24 mouse cellular contexts compared by ENCODE assay signal in the genomic region with DNA sequence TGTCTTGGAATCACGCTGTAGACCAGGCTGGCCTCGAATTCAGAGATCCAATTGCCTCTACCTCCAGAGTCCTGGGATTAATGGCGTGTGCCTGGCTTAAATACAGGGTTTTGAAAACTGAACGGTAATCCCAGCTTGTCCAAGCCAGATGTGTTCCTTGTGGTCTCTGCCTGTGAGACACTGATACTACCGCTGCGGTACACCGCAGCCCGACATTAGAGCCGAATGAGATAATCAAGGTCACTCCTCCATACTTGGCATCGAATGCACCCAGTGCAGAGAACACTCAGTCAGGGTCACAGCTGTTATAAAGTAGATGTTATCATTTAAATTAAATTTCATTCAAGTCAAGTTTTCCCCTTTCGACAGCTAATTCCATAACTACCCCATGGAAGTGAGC. TPM values are rescaled to one million over a fixed set of nuclear protein-coding genes. Genes with fewer than 3 reads are reported as not detected.
DNase-seq lines count a peak whose midpoint lies in the region; ATAC-seq and TF ChIP-seq lines count a peak whose summit lies in the region.
"Had no signal": no experiment of that assay in that cellular context is flagged by ENCODE, and none has a peak within 500 bp of the region (broad histone marks: within the 10 kb centered on the region; RNA-seq: fewer than 3 reads in every experiment).

No protein-coding gene starts in this region.

- H3ac ChIP-seq in myocyte (ENCODE audit: control insufficient read depth, insufficient read length), result no peak overlapping the region

- intact Hi-C loops in heart, postnatal 36 days (cut with DNase I), result loop anchor here (1.0 kb wide), 1 partner anchor 18 kb away; no protein-coding TSS in a partner anchor

- no peak overlapping the region for H3K9ac ChIP-seq in heart, embryonic 12.5 days
- H3K9ac ChIP-seq in liver, embryonic 12.5 days, result no peak overlapping the region
- H3K9ac ChIP-seq: limb, embryonic 15.5 days had no signal

- TF ChIP-seq POLR2A in myocyte (IDR thresholded peaks at IDR 0.05; ENCODE audit: insufficient read length, low read depth), result no peak

- peak overlapping the region; percentile 92; the same call in 1 of the 2 replicates for H3K4me2 ChIP-seq in heart, embryonic 12.5 days
- H3K4me2 ChIP-seq in liver, embryonic 12.5 days, result peak overlapping the region; percentile 93
- H3K4me2 ChIP-seq in myocyte (ENCODE audit: low read depth), result no peak overlapping the region

- no peak for DNase-seq in heart, postnatal 36 days
- DNase-seq in liver, result no peak
- DNase-seq in MN1 (ENCODE audit: low spot score), result peak; percentile 64
- no peak for DNase-seq in left cerebral cortex, adult 18-20 months (ENCODE audit: low spot score in 2 of 2)
- DNase-seq: cerebellum, adult 18-20 months; cerebellum, postnatal 25 days; gastrocnemius, postnatal 14 days; heart, adult 2 months; kidney, adult 11 months; kidney, postnatal 4 days; lung, postnatal 4 days; thymus, adult 18-20 months; thymus, postnatal 36 days had no signal

- H3K4me1 ChIP-seq in heart, embryonic 12.5 days (replicated peaks), result peaks cover 17% of the 10 kb centered on the region
- peaks cover 33% of the 10 kb centered on the region for H3K4me1 ChIP-seq in liver, embryonic 12.5 days

- H3K36me3 ChIP-seq in heart, embryonic 12.5 days, result peaks cover 12% of the 10 kb centered on the region
- peaks cover 14% of the 10 kb centered on the region for H3K36me3 ChIP-seq in liver, embryonic 12.5 days
- no peaks in the 10 kb centered on the region for H3K36me3 ChIP-seq in myocyte (ENCODE audit: control insufficient read depth, insufficient read depth)

- H3K27ac ChIP-seq in heart, embryonic 12.5 days (ENCODE audit: poor library complexity, severe bottlenecking), result no peak overlapping the region
- no peak overlapping the region for H3K27ac ChIP-seq in liver, embryonic 12.5 days
- H3K27ac ChIP-seq: limb, embryonic 15.5 days; midbrain, embryonic 12.5 days had no signal

- H3K4me3 ChIP-seq in heart, embryonic 12.5 days, result no peak overlapping the region
- H3K4me3 ChIP-seq in liver, embryonic 12.5 days, result no peak overlapping the region
- H3K4me3 ChIP-seq in myocyte, result peak overlapping the region; percentile 96

- no peak for ATAC-seq in heart, embryonic 12.5 days (ENCODE audit: insufficient number of reproducible peaks, low FRiP score)
- no peak for ATAC-seq in liver, embryonic 12.5 days
- ATAC-seq: forebrain, embryonic 14.5 days had no signal

- H3K27me3 ChIP-seq in heart, embryonic 12.5 days (replicated peaks), result peaks cover 10% of the 10 kb centered on the region
- peaks cover 8% of the 10 kb centered on the region; the same call in 1 of the 2 replicates for H3K27me3 ChIP-seq in liver, embryonic 12.5 days (replicated peaks)
- no peaks in the 10 kb centered on the region for H3K27me3 ChIP-seq in myocyte (ENCODE audit: control insufficient read depth, insufficient read depth, insufficient read length)

- 91% methylated on average over 11 of the region's 11 CpGs for WGBS in heart, embryonic 12.5 days
- 78% methylated on average over 11 of the region's 11 CpGs for WGBS in liver, embryonic 12.5 days (ENCODE audit: insufficient replicate concordance)

- no peaks in the 10 kb centered on the region for H3K9me3 ChIP-seq in heart, embryonic 12.5 days (replicated peaks)
- no peaks in the 10 kb centered on the region for H3K9me3 ChIP-seq in liver, embryonic 12.5 days (replicated peaks)
- H3K9me3 ChIP-seq: limb, embryonic 15.5 days; midbrain, embryonic 12.5 days had no signal

- H3K79me2 ChIP-seq in myocyte (ENCODE audit: control insufficient read depth, insufficient read depth), result no peaks in the 10 kb centered on the region

TF ChIP-seq in myocyte, 11 proteins besides CTCF, POLR2A, EP300 and RAD21:
- TF ChIP-seq TCF3 (IDR thresholded peaks at IDR 0.05; ENCODE audit: insufficient read length, low read depth), result no peak
- TF ChIP-seq USF1 (IDR thresholded peaks at IDR 0.05; ENCODE audit: low read depth), result no peak
- TF ChIP-seq CEBPB (IDR thresholded peaks at IDR 0.05; ENCODE audit: insufficient read depth, poor library complexity, severe bottlenecking), result no peak
- TF ChIP-seq MAX (IDR thresholded peaks at IDR 0.05; ENCODE audit: low read depth), result no peak
- TF ChIP-seq MYOD1 (IDR thresholded peaks at IDR 0.05; ENCODE audit: control insufficient read depth in 1 of 3, insufficient read length in 2 of 3, low read depth in 2 of 3), result no peak
- no peak for TF ChIP-seq SRF (IDR thresholded peaks at IDR 0.05; ENCODE audit: control insufficient read depth, insufficient read length, low read depth)
- no peak for TF ChIP-seq MYOG (IDR thresholded peaks at IDR 0.05; ENCODE audit: control insufficient read depth in 1 of 3, insufficient read depth in 1 of 3, insufficient read length in 2 of 3, low read depth in 2 of 3)

RNA-seq across cellular contexts. Expression of a gene that starts 1.6 kb away (rescaled TPM):
- 9.0 TPM in 2 replicates for polyA plus RNA-seq in heart, embryonic 12.5 days (2016; fragmentation: Nextera tagmentation; extraction: Ambion mirVana)
- total RNA-seq in heart, postnatal 36 days (2021), result 10 to 100 TPM; 16.4 to 16.5 TPM
- polyA plus RNA-seq in liver, embryonic 12.5 days (2016; fragmentation: Nextera tagmentation; extraction: Ambion mirVana), result 2.8 and 3.1 TPM in 2 replicates
- 17.4 TPM for polyA plus RNA-seq in myocyte (2012; fragmentation: generic; extraction: Trizol)
- total RNA-seq in left cerebral cortex, adult 18-20 months (2021), result 10 to 100 TPM; 71.2 to 78.6 TPM

RNA-seq across cellular contexts. Expression of a gene that starts 16.6 kb away (rescaled TPM):
- polyA plus RNA-seq in heart, embryonic 12.5 days (2016; fragmentation: Nextera tagmentation; extraction: Ambion mirVana), result 0.37 and 0.40 TPM in 2 replicates
- total RNA-seq in heart, postnatal 36 days (2021), result not detected
- 0.20 and 0.24 TPM in 2 replicates for polyA plus RNA-seq in liver, embryonic 12.5 days (2016; fragmentation: Nextera tagmentation; extraction: Ambion mirVana)
- polyA plus RNA-seq in myocyte (2012; fragmentation: generic; extraction: Trizol), result 0.10 TPM
- total RNA-seq in left cerebral cortex, adult 18-20 months (2021), result not detected
- total RNA-seq: adrenal gland, adult 18-20 months; gastrocnemius, postnatal 14 days; heart, adult 2 months; hematopoietic stem cell, adult 5-6 weeks; left cerebral cortex, postnatal 25 days; neutrophil, adult 5-6 weeks had no signal
- polyA plus RNA-seq: small intestine, adult 2 months had no signal

RNA-seq across cellular contexts. Expression of a gene that starts 17.1 kb away (rescaled TPM):
- not detected in 2 replicates for polyA plus RNA-seq in heart, embryonic 12.5 days (2016; fragmentation: Nextera tagmentation; extraction: Ambion mirVana)
- not detected for total RNA-seq in heart, postnatal 36 days (2021)
- not detected in 2 replicates for polyA plus RNA-seq in liver, embryonic 12.5 days (2016; fragmentation: Nextera tagmentation; extraction: Ambion mirVana)
- 0.17 TPM for polyA plus RNA-seq in myocyte (2012; fragmentation: generic; extraction: Trizol)
- not detected for total RNA-seq in left cerebral cortex, adult 18-20 months (2021)
- total RNA-seq: adrenal gland, adult 18-20 months; gastrocnemius, postnatal 14 days; heart, adult 2 months; hematopoietic stem cell, adult 5-6 weeks; left cerebral cortex, postnatal 25 days; neutrophil, adult 5-6 weeks had no signal
- polyA plus RNA-seq: heart, adult 2 months; midbrain, embryonic 12.5 days; small intestine, adult 2 months had no signal

RNA-seq across cellular contexts. Expression of a gene that starts 17.2 kb away (rescaled TPM):
- polyA plus RNA-seq in heart, embryonic 12.5 days (2016; fragmentation: Nextera tagmentation; extraction: Ambion mirVana), result 70.5 and 71.7 TPM in 2 replicates
- 10 to 100 TPM; 26.9 to 27.4 TPM for total RNA-seq in heart, postnatal 36 days (2021)
- polyA plus RNA-seq in liver, embryonic 12.5 days (2016; fragmentation: Nextera tagmentation; extraction: Ambion mirVana), result 61.5 and 63.0 TPM in 2 replicates
- polyA plus RNA-seq in myocyte (2012; fragmentation: generic; extraction: Trizol), result 32.7 TPM
- 10 to 100 TPM; 36.4 to 40.1 TPM for total RNA-seq in left cerebral cortex, adult 18-20 months (2021)

RNA-seq across cellular contexts. Expression of a gene that starts 22.1 kb away (rescaled TPM):
- polyA plus RNA-seq in heart, embryonic 12.5 days (2016; fragmentation: Nextera tagmentation; extraction: Ambion mirVana), result 31.9 and 35.8 TPM in 2 replicates
- 10 to 100 TPM; 11.5 to 13.8 TPM for total RNA-seq in heart, postnatal 36 days (2021)
- polyA plus RNA-seq in liver, embryonic 12.5 days (2016; fragmentation: Nextera tagmentation; extraction: Ambion mirVana), result 12.4 and 14.2 TPM in 2 replicates
- polyA plus RNA-seq in myocyte (2012; fragmentation: generic; extraction: Trizol), result 30.0 TPM
- total RNA-seq in left cerebral cortex, adult 18-20 months (2021), result 10 to 100 TPM; 47.7 to 49.3 TPM
- total RNA-seq: neutrophil, adult 5-6 weeks had no signal
